Mouse (Mus musculus) subcutaneous adipose tissue, adult 2 months (tissue): ENCODE data around the gene Scamp3. TPM values are rescaled to one million over a fixed set of nuclear protein-coding genes. Genes with fewer than 3 reads are reported as not detected.

Source experiments
- polyA plus RNA-seq: library from polyadenylated mRNA; depleted of rRNA; stranded (reverse); fragments of >200 nt; gene quantifications from 2 replicates; pipeline ENCODE4 v1.2.3, GENCODE M21; 2012; ENCODE audit warnings: low replicate concordance; rRNA removed

The Scamp3 gene
- polyA plus RNA-seq, result 176 and 177 TPM in 2 replicates

DNA sequence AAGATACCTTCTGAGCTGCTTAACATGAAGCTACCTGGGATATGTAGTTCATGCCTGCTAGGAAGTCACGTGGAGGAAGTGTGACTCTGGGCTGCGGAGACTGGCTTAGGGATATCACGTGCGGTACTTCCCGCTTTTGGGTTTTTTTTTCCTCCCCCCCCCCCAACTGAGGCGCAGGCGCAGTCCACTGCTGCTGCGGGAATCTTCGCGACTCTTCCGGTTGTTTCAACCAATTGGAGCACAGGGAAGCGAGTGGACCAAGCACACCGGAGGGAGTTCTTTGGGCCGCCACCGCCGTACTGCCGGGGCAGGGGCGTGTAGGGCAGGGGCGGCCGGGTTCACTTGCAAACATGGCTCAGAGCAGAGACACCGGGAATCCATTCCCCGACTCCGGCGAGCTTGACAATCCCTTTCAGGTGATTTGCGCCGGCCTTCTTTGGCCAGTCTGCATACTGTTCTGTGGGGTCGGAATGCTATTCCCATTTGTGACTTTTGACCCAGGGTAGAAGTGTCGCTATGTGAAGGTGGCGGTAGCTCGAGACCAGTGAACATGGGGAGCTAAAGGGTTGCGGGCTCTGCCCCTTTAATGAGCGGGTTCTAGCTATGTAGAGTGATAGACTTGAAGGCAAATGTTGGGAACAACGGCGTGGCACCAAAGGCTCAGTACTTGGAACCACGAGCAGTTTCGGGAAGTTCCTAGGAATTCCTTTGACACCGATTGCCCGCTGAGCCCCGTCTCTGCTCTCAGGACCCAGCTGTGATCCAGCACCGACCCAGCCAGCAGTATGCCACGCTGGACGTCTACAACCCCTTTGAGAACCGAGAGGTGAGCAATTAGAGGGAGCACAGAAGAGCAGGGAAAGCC, at the start of gene Scamp3:
Gene Scamp3, plus strand, starts transcription at position 232 of the 865 bp plus-strand sequence.

DNA sequence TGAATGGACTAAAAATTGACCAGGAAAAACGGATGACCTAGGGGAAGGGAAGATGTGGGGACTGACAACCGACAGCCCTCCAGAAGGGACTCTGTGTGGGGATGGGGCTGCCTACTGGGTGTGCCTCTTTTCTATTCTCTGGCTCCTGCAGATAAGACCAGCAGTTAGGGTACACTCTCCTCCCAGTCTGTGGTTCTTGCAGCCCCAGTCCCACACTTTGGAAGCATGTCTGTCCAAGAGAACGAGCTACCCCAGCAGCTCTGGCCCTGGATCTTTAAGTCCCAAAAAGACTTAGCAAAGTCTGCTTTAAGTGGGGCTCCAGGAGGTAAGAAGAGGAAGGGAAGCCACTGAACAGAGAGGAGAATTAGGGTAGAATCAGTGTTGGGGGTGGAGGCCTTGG, 41.3 kb upstream of the Scamp3 start, which contains the start of gene Pklr:
Gene Pklr, plus strand, starts transcription at position 185 of the 400 bp plus-strand sequence.

DNA sequence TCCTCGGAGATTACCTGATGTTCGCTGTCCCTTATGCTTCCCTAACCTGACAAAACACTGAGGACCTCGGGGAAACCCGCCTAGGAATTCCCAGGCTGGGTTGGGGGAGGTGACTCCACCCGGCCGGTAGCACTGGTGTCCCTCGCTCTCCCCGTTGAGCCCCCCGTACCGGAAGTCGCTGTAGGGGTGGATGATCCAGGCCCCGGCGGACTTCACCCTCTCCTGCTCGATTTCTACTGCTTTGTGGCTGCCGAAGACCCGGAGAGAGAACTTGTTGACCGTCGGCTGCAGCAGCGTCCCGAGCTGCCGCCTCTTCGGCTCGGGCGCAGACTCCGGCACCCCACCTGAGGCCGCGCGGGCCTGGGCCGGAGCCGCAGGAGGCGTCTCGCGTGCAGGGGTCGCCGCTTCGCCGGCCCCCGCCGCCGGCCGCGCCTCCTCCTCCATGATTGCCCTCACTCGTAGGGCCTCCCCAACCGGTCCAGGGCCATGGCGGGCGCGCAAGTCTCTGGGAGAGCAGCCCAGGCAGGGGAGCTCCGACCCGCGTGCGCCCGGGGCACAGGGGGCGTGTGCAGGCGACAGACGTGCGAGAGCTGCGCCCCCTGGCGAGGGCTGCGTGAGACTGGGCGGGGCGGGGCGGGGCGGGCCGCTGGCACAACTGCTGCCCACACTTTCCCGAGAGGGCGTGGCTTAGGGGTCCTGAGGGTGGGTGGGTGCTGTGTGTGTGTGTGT, 17.5 kb upstream of the Scamp3 start, which contains the start of gene Hcn3:
Gene Hcn3, minus strand, starts transcription at position 581 of the 729 bp plus-strand sequence.

DNA sequence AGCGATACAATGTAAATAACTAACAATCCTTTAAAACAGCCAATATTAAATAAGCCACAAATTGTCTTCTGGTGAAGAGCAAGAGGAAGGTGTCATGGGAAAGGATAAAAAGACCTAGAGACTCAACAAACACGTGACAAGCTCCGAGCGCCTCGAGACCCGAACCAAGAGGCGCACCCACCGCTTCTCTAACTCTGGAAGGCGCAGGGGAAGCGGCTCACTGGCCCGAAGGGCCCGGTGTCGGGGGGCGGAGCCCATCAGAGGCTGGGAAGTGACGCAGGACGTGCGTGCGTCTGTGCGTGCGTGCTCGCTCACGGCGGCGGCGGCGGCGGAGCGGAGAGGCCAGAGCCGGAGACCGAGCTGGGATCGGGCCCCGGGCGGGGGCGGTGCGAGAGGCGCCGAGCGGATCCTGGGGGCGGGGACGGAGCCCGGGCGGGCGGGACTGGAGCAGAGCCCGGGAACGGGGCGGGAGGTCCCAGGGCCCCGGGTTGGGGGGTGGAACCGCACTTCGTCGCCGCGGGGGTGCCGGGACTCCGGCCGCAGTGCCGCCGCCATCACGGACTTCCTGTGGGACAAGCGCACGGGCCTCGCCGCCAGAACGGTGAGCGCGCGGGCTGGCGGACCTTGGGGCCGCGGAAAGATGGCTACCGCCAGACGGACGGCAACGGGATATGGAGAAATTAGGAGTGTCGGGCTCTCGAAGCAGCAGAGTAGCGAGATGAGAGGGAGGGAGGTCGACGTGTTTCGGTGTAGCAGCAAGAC, 12.6 kb upstream of the Scamp3 start, which contains the start of gene Clk2:
Gene Clk2, plus strand, starts transcription at position 290 of the 762 bp plus-strand sequence.

DNA sequence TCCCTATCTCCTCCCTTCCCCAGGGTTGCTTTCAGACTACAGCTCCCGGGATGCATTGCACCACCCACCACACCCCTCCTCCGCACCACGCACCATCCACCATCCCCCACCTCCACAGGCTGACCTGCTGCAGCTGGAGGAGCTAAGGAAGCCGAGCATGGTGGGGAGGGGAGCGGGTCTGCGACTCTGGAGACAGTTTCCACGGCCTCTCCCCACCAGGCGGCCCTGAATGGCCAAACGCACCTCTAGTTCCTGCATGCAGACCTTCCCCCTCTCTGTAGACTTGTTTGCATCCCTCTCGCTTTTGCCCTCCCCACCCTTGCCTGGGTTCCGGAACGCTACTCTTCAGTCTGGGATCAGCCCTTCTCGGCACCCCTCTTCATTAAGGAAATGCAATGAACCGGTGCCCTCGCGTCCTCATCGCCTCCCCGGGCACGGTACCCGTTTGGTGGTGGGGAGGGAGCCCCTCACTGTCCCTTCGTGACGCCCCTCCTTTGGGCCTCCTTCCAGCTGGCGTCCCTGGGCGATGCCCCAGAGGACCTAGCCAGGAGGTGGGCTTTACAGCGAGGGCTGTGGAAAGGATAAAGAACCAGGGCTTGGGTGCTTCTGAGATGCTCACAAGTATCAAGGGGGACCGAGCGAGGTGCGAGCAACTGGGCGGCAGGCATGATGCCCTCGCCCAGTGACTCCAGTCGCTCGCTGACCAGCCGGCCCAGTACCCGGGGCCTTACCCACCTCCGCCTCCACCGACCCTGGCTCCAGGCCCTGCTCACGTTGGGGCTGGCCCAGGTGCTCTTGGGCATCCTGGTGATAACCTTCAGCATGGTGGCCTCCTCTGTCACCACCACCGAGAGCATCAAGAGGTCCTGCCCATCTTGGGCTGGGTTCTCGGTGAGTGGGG, 6.0 kb downstream of the Scamp3 start, which contains the start of gene Fam189b:
Gene Fam189b, plus strand, starts transcription at position 86 of the 901 bp plus-strand sequence.

DNA sequence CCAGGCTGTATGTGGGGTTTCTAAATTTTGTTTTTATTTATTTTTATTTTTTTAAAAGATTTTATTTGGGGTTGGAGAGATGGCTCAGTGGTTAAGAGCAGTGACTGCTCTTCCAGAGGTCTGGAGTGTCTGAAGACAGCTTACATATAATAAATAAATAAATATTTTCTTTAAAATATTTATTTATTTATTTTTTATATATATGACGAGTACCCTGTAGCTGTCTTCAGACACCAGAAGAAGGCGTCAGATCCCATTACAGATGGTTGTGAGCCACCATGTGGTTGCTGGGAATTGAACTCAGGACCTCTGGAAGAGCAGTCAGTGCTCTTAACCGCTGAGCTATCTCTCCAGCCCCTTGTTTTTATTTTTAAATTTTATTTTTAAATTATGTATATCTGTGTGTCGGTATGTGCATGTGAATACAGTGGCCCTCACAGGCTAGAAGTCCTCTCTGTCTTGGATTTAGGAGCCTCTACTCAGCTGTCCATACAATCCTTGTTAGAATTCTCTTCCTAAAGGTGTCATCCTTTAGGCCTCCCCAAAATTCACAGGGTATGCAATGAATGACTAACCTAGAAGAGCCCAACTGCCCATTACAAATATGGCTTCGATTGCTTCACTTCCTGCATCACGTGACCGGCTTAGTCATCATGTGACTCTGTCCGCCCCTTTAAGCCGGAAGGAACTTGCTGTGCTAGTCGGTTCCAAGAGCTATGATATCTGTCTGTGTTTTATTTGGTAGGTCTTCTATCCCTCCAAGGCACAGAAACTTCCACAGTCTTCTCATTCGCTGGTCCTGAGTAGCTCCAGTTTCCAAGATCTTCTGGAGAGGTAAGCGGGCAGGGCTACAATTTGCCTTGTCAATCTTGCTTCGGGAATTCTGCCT, 25.2 kb downstream of the Scamp3 start, which contains the start of gene Gba:
Gene Gba, plus strand, starts transcription at position 676 of the 889 bp plus-strand sequence.

DNA sequence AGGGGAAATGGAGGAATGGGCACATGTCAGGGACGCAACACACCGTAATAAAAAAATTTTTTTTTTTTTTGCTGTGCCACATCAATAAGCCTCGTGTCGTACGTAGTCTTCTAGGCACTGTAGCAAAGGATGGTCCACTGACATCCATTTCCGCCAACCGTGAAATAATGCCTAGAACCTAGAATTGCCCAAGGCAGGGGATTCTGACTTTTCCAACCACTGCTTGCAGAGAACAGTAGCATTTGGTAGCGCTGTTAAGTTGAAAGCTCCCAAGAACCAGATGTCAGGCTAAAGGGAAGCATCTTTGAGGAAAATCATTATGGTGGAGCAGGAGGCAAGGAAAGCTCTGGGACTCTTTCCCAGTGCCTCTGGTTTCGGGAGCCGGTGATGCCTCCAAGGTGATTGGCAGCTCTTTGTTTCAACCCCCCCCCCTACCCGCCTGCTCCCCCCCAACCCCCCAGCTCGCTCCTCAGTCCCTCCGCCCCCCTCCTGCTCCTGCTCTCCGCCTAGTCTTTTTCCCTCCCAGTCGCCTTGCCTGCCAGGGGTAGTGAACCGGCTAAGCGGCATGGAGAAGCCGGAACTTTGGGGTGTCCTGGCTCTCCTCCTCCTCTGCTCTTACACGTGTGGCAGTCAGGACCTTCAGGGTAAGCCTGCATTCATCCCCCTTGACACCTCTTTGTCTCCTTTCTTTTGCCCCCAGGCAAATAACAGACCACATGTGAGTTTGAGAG, 37.6 kb downstream of the Scamp3 start, which contains the start of gene Thbs3:
Gene Thbs3, plus strand, starts transcription at position 500 of the 731 bp plus-strand sequence.

DNA sequence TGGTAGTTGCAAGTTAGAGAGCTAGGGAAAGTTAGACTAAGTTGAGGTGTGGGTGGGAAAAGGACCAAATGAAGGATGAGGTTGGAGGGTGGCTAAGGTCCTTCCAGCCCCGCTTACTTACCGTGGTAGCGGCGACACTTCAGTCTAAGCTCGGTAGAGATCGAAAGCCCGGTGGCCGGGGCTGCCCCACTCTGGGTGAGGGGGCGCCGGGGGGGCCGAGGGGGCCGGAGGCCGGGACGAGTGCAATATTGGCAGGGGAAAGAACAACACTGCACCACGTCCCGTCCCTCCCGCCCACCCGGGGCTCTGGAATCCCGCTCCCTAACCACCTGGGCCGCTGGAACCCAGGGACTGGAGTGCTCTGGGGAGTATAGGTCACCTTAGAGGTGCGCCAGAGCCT, 49.6 kb downstream of the Scamp3 start, which contains the start of gene Mtx1:
Gene Mtx1, minus strand, starts transcription at position 189 of the 400 bp plus-strand sequence.

DNA sequence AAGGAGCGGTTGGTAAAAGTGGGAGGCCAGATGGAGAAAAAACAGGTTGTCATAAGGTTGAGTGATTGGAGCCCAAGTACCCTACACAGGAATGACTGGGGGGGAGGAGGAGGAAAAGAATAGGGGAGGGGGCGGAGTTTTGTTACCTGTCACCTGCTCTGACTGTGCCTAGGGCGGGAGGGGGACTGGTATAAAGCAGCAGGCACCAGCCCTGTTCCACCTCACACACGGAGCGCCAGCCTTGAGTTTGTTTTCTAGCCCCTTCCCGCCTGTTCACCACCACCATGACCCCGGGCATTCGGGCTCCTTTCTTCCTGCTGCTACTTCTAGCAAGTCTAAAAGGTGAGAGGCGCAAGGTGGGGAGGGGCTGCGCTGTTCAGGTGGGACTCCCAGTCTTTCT, 51.6 kb downstream of the Scamp3 start, which contains the start of gene Muc1:
Gene Muc1, plus strand, starts transcription at position 222 of the 400 bp plus-strand sequence.

Other genes starting within 250 kb of the Scamp3 start
- 9.7 and 15.2 TPM in 2 replicates for gene Ash1l, start 226.9 kb upstream of the Scamp3 start, polyA plus RNA-seq
- 57.8 and 63.5 TPM in 2 replicates for gene Dap3, start 226.3 kb upstream of the Scamp3 start, polyA plus RNA-seq
- gene Rusc1, start 84.2 kb upstream of the Scamp3 start, polyA plus RNA-seq, result 34.6 and 53.0 TPM in 2 replicates
- gene Gm43738, start 76.4 kb upstream of the Scamp3 start, polyA plus RNA-seq, result not detected in 2 replicates
- gene Fdps, start 75.5 kb upstream of the Scamp3 start, polyA plus RNA-seq, result 79.2 and 117 TPM in 2 replicates
- 1.9 TPM in 1 of 2 replicates, not detected in the other for gene Pklr, start 41.3 kb upstream of the Scamp3 start, polyA plus RNA-seq
- gene Hcn3, start 17.3 kb upstream of the Scamp3 start, polyA plus RNA-seq, result 0.11 and 1.8 TPM in 2 replicates
- gene Clk2, start 12.7 kb upstream of the Scamp3 start, polyA plus RNA-seq, result 52.1 and 101 TPM in 2 replicates
- gene Fam189b, start 5.7 kb downstream of the Scamp3 start, polyA plus RNA-seq, result 30.0 and 81.4 TPM in 2 replicates
- 119 and 134 TPM in 2 replicates for gene Gba, start 25.5 kb downstream of the Scamp3 start, polyA plus RNA-seq
- gene Thbs3, start 37.7 kb downstream of the Scamp3 start, polyA plus RNA-seq, result 55.5 and 268 TPM in 2 replicates
- 170 and 192 TPM in 2 replicates for gene Mtx1, start 49.6 kb downstream of the Scamp3 start, polyA plus RNA-seq
- 2.8 and 52.8 TPM in 2 replicates for gene Muc1, start 51.6 kb downstream of the Scamp3 start, polyA plus RNA-seq
- 112 and 194 TPM in 2 replicates for gene Krtcap2, start 68.5 kb downstream of the Scamp3 start, polyA plus RNA-seq
- gene Trim46, start 68.8 kb downstream of the Scamp3 start, polyA plus RNA-seq, result 5.0 and 16.6 TPM in 2 replicates
- 369 and 505 TPM in 2 replicates for gene Dpm3, start 81.9 kb downstream of the Scamp3 start, polyA plus RNA-seq
- gene Slc50a1, start 93.1 kb downstream of the Scamp3 start, polyA plus RNA-seq, result 187 and 197 TPM in 2 replicates
- 42.8 and 59.6 TPM in 2 replicates for gene Efna1, start 103.7 kb downstream of the Scamp3 start, polyA plus RNA-seq
- 0.56 and 5.8 TPM in 2 replicates for gene Efna3, start 145.5 kb downstream of the Scamp3 start, polyA plus RNA-seq
- gene Efna4, start 160.6 kb downstream of the Scamp3 start, polyA plus RNA-seq, result 3.7 and 48.7 TPM in 2 replicates
- 211 and 374 TPM in 2 replicates for gene Adam15, start 172.5 kb downstream of the Scamp3 start, polyA plus RNA-seq
- 2.2 and 6.3 TPM in 2 replicates for gene Dcst2, start 184.5 kb downstream of the Scamp3 start, polyA plus RNA-seq
- 1.1 and 4.6 TPM in 2 replicates for gene Dcst1, start 187.8 kb downstream of the Scamp3 start, polyA plus RNA-seq
- 69.1 and 111 TPM in 2 replicates for gene Zbtb7b, start 217.3 kb downstream of the Scamp3 start, polyA plus RNA-seq
- 0.24 TPM in 1 of 2 replicates, not detected in the other for gene Lenep, start 225.3 kb downstream of the Scamp3 start, polyA plus RNA-seq
- gene Flad1, start 234.4 kb downstream of the Scamp3 start, polyA plus RNA-seq, result 62.8 and 93.5 TPM in 2 replicates
- 46.2 and 57.2 TPM in 2 replicates for gene Cks1b, start 240.9 kb downstream of the Scamp3 start, polyA plus RNA-seq
- gene Shc1, start 241.0 kb downstream of the Scamp3 start, polyA plus RNA-seq, result 109 and 199 TPM in 2 replicates